Mouse (Mus musculus): ENCODE data around the gene Hist2h2aa1.

DNA sequence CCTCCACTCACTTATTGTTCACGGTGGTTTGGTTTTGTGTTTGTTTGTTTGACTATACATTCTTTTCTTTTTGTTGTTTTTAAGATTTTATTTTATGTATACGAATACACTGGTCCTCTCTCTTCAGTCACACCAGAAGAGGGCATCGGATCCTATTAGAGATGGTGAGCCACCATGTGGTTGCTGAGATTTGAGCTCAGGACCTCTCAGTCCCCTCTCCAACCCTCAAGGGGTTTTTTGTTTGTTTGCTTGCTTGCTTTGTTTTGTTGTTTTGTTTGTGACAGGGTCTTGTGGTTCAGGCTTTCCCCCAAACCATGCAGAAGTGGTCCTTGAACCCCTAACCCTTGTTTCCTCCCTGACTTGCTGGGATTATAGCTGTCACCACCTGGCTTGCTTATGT lies 16.3 kb downstream of the Hist2h2aa1 start:
- TF ChIP-seq CTCF (IDR thresholded peaks at IDR 0.05; ENCODE audit: insufficient read depth, low read length), result no peak
- no peak for TF ChIP-seq POLR2A (IDR thresholded peaks at IDR 0.05; ENCODE audit: borderline replicate concordance, extremely low read depth, low read depth, low read length)

All from lung, adult 2 months (tissue).